Comparison of ENCODE assay signal across 8 mouse cellular contexts in genomic region chr15:97003851-97004524, GRCm38 (mm10). TPM values are rescaled to one million over a fixed set of nuclear protein-coding genes. Genes with fewer than 3 reads are reported as not detected.
DNase-seq lines count a peak whose midpoint lies in the region; ATAC-seq and TF ChIP-seq lines count a peak whose summit lies in the region.

No protein-coding gene starts in this region.

- H3K4me3 ChIP-seq in liver, adult 2 months (ENCODE audit: insufficient read depth, low read depth, low read length): no peak overlapping the region
- no peak overlapping the region for H3K4me3 ChIP-seq in liver, embryonic 12.5 days
- no peak overlapping the region for H3K4me3 ChIP-seq in heart, embryonic 10.5 days
- H3K4me3 ChIP-seq in kidney, embryonic 16.5 days (ENCODE audit: low read length): no peak overlapping the region

- WGBS in liver, adult 2 months: 33% methylated on average over 10 of the region's 10 CpGs
- WGBS in liver, embryonic 12.5 days (ENCODE audit: insufficient replicate concordance): 67% methylated on average over 10 of the region's 10 CpGs
- 32% methylated on average over 10 of the region's 10 CpGs for WGBS in heart, embryonic 10.5 days
- WGBS in kidney, embryonic 16.5 days: 46% methylated on average over 10 of the region's 10 CpGs

- DNase-seq in liver, adult 2 months (ENCODE audit: extremely low read depth, low read depth, low spot score): no peak
- no peak for DNase-seq in heart, embryonic 10.5 days (ENCODE audit: low spot score)
- DNase-seq in skeletal muscle tissue, adult 2 months (ENCODE audit: low read depth, low spot score): peak; percentile 87
- DNase-seq in ovary, postnatal 14 days (ENCODE audit: low spot score): no peak
- DNase-seq in B cell, adult 2 months: no peak
- DNase-seq in ovary, adult 18-20 months (ENCODE audit: low spot score): no peak

- H3K4me2 ChIP-seq in liver, embryonic 12.5 days: no peak overlapping the region
- no peak overlapping the region for H3K4me2 ChIP-seq in kidney, embryonic 16.5 days (replicated peaks; ENCODE audit: low read depth, low read length)

- TF ChIP-seq CTCF in liver, adult 2 months (IDR thresholded peaks at IDR 0.05; ENCODE audit: low read depth, low read length): no peak

- no peak for ATAC-seq in liver, embryonic 12.5 days
- ATAC-seq in kidney, embryonic 16.5 days (ENCODE audit: low FRiP score, low TSS enrichment): peak; percentile 32; the same call in 1 of the 2 replicates

- H3K9me3 ChIP-seq in liver, embryonic 12.5 days (replicated peaks): no peaks in the 10 kb centered on the region
- no peaks in the 10 kb centered on the region for H3K9me3 ChIP-seq in heart, embryonic 10.5 days
- no peaks in the 10 kb centered on the region for H3K9me3 ChIP-seq in kidney, embryonic 16.5 days (ENCODE audit: low read length)

- H3K9ac ChIP-seq in liver, adult 2 months (ENCODE audit: low read depth, low read length): peak overlapping the region; percentile 26
- no peak overlapping the region for H3K9ac ChIP-seq in liver, embryonic 12.5 days
- no peak overlapping the region for H3K9ac ChIP-seq in kidney, embryonic 16.5 days (replicated peaks; ENCODE audit: low read length)

- peak overlapping the region; percentile 72 for H3K27ac ChIP-seq in liver, adult 2 months (replicated peaks; ENCODE audit: insufficient read depth, low read depth, low read length)
- H3K27ac ChIP-seq in liver, embryonic 12.5 days: no peak overlapping the region
- peak overlapping the region; percentile 85 for H3K27ac ChIP-seq in heart, embryonic 10.5 days
- H3K27ac ChIP-seq in kidney, embryonic 16.5 days (ENCODE audit: low read length): 0 out of 2 replicates have a peak overlapping the region, but pooled peaks have one; percentile 25

- TF ChIP-seq POLR2A in liver, adult 2 months (IDR thresholded peaks at IDR 0.05; ENCODE audit: extremely low read depth, insufficient read depth, low read length): no peak

- H3K4me1 ChIP-seq in liver, adult 2 months (ENCODE audit: control insufficient read depth, insufficient read depth, low read length): peaks cover 16% of the 10 kb centered on the region
- peaks cover 55% of the 10 kb centered on the region for H3K4me1 ChIP-seq in liver, embryonic 12.5 days
- H3K4me1 ChIP-seq in heart, embryonic 10.5 days: peaks cover 56% of the 10 kb centered on the region
- peaks cover 33% of the 10 kb centered on the region for H3K4me1 ChIP-seq in kidney, embryonic 16.5 days (ENCODE audit: insufficient read depth, low read length)

- no peaks in the 10 kb centered on the region for H3K79me2 ChIP-seq in liver, adult 2 months (ENCODE audit: control insufficient read depth, insufficient read depth, low read length)

- H3K36me3 ChIP-seq in liver, adult 2 months (ENCODE audit: control insufficient read depth, insufficient read depth, low read length): peaks cover 82% of the 10 kb centered on the region
- peaks cover 6% of the 10 kb centered on the region; the same call in 1 of the 2 replicates for H3K36me3 ChIP-seq in liver, embryonic 12.5 days
- H3K36me3 ChIP-seq in heart, embryonic 10.5 days: peaks cover 41% of the 10 kb centered on the region
- no peaks in the 10 kb centered on the region for H3K36me3 ChIP-seq in kidney, embryonic 16.5 days (ENCODE audit: insufficient read depth, low read length)

- H3K27me3 ChIP-seq in liver, adult 2 months (ENCODE audit: control insufficient read depth, insufficient read depth, low read length): no peaks in the 10 kb centered on the region
- no peaks in the 10 kb centered on the region for H3K27me3 ChIP-seq in liver, embryonic 12.5 days (replicated peaks)
- no peaks in the 10 kb centered on the region for H3K27me3 ChIP-seq in heart, embryonic 10.5 days (ENCODE audit: insufficient read depth, poor library complexity, severe bottlenecking)
- H3K27me3 ChIP-seq in kidney, embryonic 16.5 days (ENCODE audit: insufficient read depth, low read length): no peaks in the 10 kb centered on the region

RNA-seq across cellular contexts. Expression of gene Slc38a4, which starts 51.8 kb away (rescaled TPM):
- total RNA-seq in liver, adult 2 months (2014; rRNA removed): 1,197 and 1,621 TPM in 2 replicates
- polyA plus RNA-seq in liver, adult 2 months (2012; rRNA removed): 659 and 663 TPM in 2 replicates
- 43.1 and 45.1 TPM in 2 replicates for polyA plus RNA-seq in liver, embryonic 12.5 days (2016; fragmentation: Nextera tagmentation; extraction: Ambion mirVana)
- polyA plus RNA-seq in heart, embryonic 10.5 days (2016; fragmentation: Nextera tagmentation; extraction: Ambion mirVana): 148 and 160 TPM in 2 replicates
- polyA plus RNA-seq in kidney, embryonic 16.5 days (2015; fragmentation: Nextera tagmentation; extraction: Ambion mirVana): 74.2 and 77.9 TPM in 2 replicates
